ENCODE assay signal across 7 mouse cellular contexts in genomic region chr5:125348487-125348886, GRCm38 (mm10). TPM values are rescaled to one million over a fixed set of nuclear protein-coding genes. Genes with fewer than 3 reads are reported as not detected.
DNase-seq lines count a peak whose midpoint lies in the region; ATAC-seq and TF ChIP-seq lines count a peak whose summit lies in the region.

No protein-coding gene starts in this region.

- no peak overlapping the region for H3K4me2 ChIP-seq in intestine, postnatal 0 days (replicated peaks; ENCODE audit: low read depth)
- no peak overlapping the region for H3K4me2 ChIP-seq in liver, postnatal 0 days (ENCODE audit: low read depth, low read length)

- ATAC-seq in intestine, postnatal 0 days: peak; percentile 50
- ATAC-seq in liver, postnatal 0 days: peak; percentile 84

- DNase-seq in ovary, postnatal 14 days (ENCODE audit: low spot score): peak; percentile 54
- DNase-seq in ovary, postnatal 10 days (ENCODE audit: low spot score): no peak
- DNase-seq in R1 (ENCODE audit: low read depth, low spot score): peak; percentile 79
- DNase-seq in c-Kit-positive CD71-positive TER-119-positive erythroid progenitor cells, embryonic 14.5 days (ENCODE audit: low spot score): peak; percentile 68
- DNase-seq in liver, postnatal 0 days: peak; percentile 86
- DNase-seq in spleen, postnatal 4 days (ENCODE audit: low spot score in 2 of 2): peak; percentile 74 to 90

- H3K27me3 ChIP-seq in intestine, postnatal 0 days (replicated peaks; ENCODE audit: control insufficient read depth, insufficient read depth, low read length): 0 out of 2 replicates have a peak, but pooled peaks cover 4% of the 10 kb centered on the region
- H3K27me3 ChIP-seq in liver, postnatal 0 days (ENCODE audit: insufficient read depth, low read length): no peaks in the 10 kb centered on the region

- no peak overlapping the region for H3K4me3 ChIP-seq in intestine, postnatal 0 days (ENCODE audit: low read depth, low read length)
- H3K4me3 ChIP-seq in liver, postnatal 0 days (ENCODE audit: low read depth, low read length): no peak overlapping the region

- TF ChIP-seq CTCF in intestine, postnatal 0 days (IDR thresholded peaks at IDR 0.05; ENCODE audit: low read depth): peak; percentile 77
- TF ChIP-seq CTCF in liver, postnatal 0 days (IDR thresholded peaks at IDR 0.05; ENCODE audit: low read depth): peak; percentile 87

- no peak overlapping the region for H3K27ac ChIP-seq in intestine, postnatal 0 days (ENCODE audit: low read depth, low read length)
- H3K27ac ChIP-seq in liver, postnatal 0 days (ENCODE audit: low read depth): no peak overlapping the region

- no peaks in the 10 kb centered on the region for H3K9me3 ChIP-seq in intestine, postnatal 0 days (ENCODE audit: control insufficient read depth)
- H3K9me3 ChIP-seq in liver, postnatal 0 days (ENCODE audit: low read length): no peaks in the 10 kb centered on the region

- TF ChIP-seq EP300 in liver, postnatal 0 days (IDR thresholded peaks at IDR 0.05; ENCODE audit: low read depth): no peak

- H3K9ac ChIP-seq in intestine, postnatal 0 days (ENCODE audit: low read depth, low read length): no peak overlapping the region
- no peak overlapping the region for H3K9ac ChIP-seq in liver, postnatal 0 days (replicated peaks)

- H3K36me3 ChIP-seq in intestine, postnatal 0 days (ENCODE audit: control insufficient read depth, insufficient read depth): no peaks in the 10 kb centered on the region
- H3K36me3 ChIP-seq in liver, postnatal 0 days (replicated peaks; ENCODE audit: insufficient read depth, low read length): no peaks in the 10 kb centered on the region

- no peaks in the 10 kb centered on the region for H3K4me1 ChIP-seq in intestine, postnatal 0 days (replicated peaks; ENCODE audit: control insufficient read depth, insufficient read depth, low read length)
- H3K4me1 ChIP-seq in liver, postnatal 0 days (ENCODE audit: insufficient read depth): peaks cover 15% of the 10 kb centered on the region; the same call in 1 of the 2 replicates

- WGBS in intestine, postnatal 0 days: 43% methylated on average over 8 of the region's 8 CpGs
- WGBS in liver, postnatal 0 days (ENCODE audit: insufficient replicate concordance): 18% methylated on average over 8 of the region's 8 CpGs

RNA-seq across cellular contexts. Expression of gene Scarb1, which starts 7.6 kb away (rescaled TPM):
- 26.5 TPM in 2 replicates for polyA plus RNA-seq in intestine, postnatal 0 days (2015; fragmentation: Nextera tagmentation; extraction: Ambion mirVana)
- polyA plus RNA-seq in liver, postnatal 0 days (2015; fragmentation: Nextera tagmentation; extraction: Ambion mirVana): 105 and 109 TPM in 2 replicates

RNA-seq across cellular contexts. Expression of gene Gm10382, which starts 40.6 kb away (rescaled TPM):
- 0.16 and 0.24 TPM in 2 replicates for polyA plus RNA-seq in intestine, postnatal 0 days (2015; fragmentation: Nextera tagmentation; extraction: Ambion mirVana)
- polyA plus RNA-seq in liver, postnatal 0 days (2015; fragmentation: Nextera tagmentation; extraction: Ambion mirVana): 0.17 and 0.18 TPM in 2 replicates

RNA-seq across cellular contexts. Expression of gene Ubc, which starts 41.5 kb away (rescaled TPM):
- polyA plus RNA-seq in intestine, postnatal 0 days (2015; fragmentation: Nextera tagmentation; extraction: Ambion mirVana): 345 and 371 TPM in 2 replicates
- polyA plus RNA-seq in liver, postnatal 0 days (2015; fragmentation: Nextera tagmentation; extraction: Ambion mirVana): 369 and 531 TPM in 2 replicates
